ENCODE assay signal across 21 mouse cellular contexts in genomic region chr12:10430999-10431398, GRCm38 (mm10). TPM values are rescaled to one million over a fixed set of nuclear protein-coding genes. Genes with fewer than 3 reads are reported as not detected.
DNase-seq lines count a peak whose midpoint lies in the region; ATAC-seq and TF ChIP-seq lines count a peak whose summit lies in the region.
"Had no signal": no experiment of that assay in that cellular context is flagged by ENCODE, and none has a peak within 500 bp of the region (broad histone marks: within the 10 kb centered on the region; RNA-seq: fewer than 3 reads in every experiment).

No protein-coding gene starts in this region.

- no peak for TF ChIP-seq CTCF in lung, embryonic 14.5 days (IDR thresholded peaks at IDR 0.05; ENCODE audit: low read depth)

- no peak for TF ChIP-seq POLR2A in limb, embryonic 14.5 days (IDR thresholded peaks at IDR 0.05; ENCODE audit: borderline replicate concordance, extremely low read depth, insufficient read depth, insufficient read length)

- H3K9me3 ChIP-seq in embryonic facial prominence, embryonic 14.5 days (ENCODE audit: control insufficient read depth, low read length) = no peaks in the 10 kb centered on the region
- no peaks in the 10 kb centered on the region for H3K9me3 ChIP-seq in embryonic facial prominence, embryonic 10.5 days
- H3K9me3 ChIP-seq in limb, embryonic 14.5 days (ENCODE audit: control insufficient read depth, low read length) = no peaks in the 10 kb centered on the region
- H3K9me3 ChIP-seq in limb, embryonic 10.5 days (replicated peaks) = no peaks in the 10 kb centered on the region
- no peaks in the 10 kb centered on the region for H3K9me3 ChIP-seq in lung, embryonic 14.5 days (ENCODE audit: low read depth, low read length)
- H3K9me3 ChIP-seq: G1E had no signal

- no peak for ATAC-seq in embryonic facial prominence, embryonic 14.5 days (ENCODE audit: low read depth)
- no peak for ATAC-seq in limb, embryonic 14.5 days (ENCODE audit: low FRiP score, low read depth)
- no peak for ATAC-seq in lung, embryonic 14.5 days (ENCODE audit: insufficient read depth)
- ATAC-seq: activated CD4-positive, CD25-positive, alpha-beta regulatory T cell, adult 4 months; CD4-positive, CD25-positive, alpha-beta regulatory T cell, adult 4 months; Patski had no signal

- peak; percentile 51 for DNase-seq in embryonic facial prominence, embryonic 14.5 days (ENCODE audit: low spot score)
- DNase-seq in embryonic facial prominence, embryonic 10.5 days (ENCODE audit: low spot score) = no peak
- peak; percentile 58 for DNase-seq in limb, embryonic 14.5 days (ENCODE audit: low spot score)
- DNase-seq in limb, embryonic 10.5 days (ENCODE audit: low spot score) = no peak
- DNase-seq in lung, embryonic 14.5 days = peak; percentile 18
- DNase-seq in lung, postnatal 14 days = no peak
- DNase-seq: adrenal gland, adult 2 months; adrenal gland, adult 8-10 months; adrenal gland, postnatal 10 days; adrenal gland, postnatal 14 days; adrenal gland, postnatal 25 days; adrenal gland, postnatal 36 days; B cell, adult 2 months; cerebellum, adult 11 months; cerebellum, adult 11-12 months; cerebellum, adult 18-20 months had no signal

- no peaks in the 10 kb centered on the region for H3K36me3 ChIP-seq in embryonic facial prominence, embryonic 14.5 days (ENCODE audit: control insufficient read depth, insufficient read depth, low read length)
- H3K36me3 ChIP-seq in embryonic facial prominence, embryonic 10.5 days (replicated peaks) = no peaks in the 10 kb centered on the region
- H3K36me3 ChIP-seq in limb, embryonic 14.5 days (ENCODE audit: control insufficient read depth, insufficient read depth, low read length) = no peaks in the 10 kb centered on the region
- H3K36me3 ChIP-seq in limb, embryonic 10.5 days = no peaks in the 10 kb centered on the region
- no peaks in the 10 kb centered on the region for H3K36me3 ChIP-seq in lung, embryonic 14.5 days (ENCODE audit: insufficient read depth)
- H3K36me3 ChIP-seq: G1E had no signal

- no peak overlapping the region for H3K4me2 ChIP-seq in embryonic facial prominence, embryonic 14.5 days (ENCODE audit: low read depth, low read length)
- H3K4me2 ChIP-seq in limb, embryonic 14.5 days (replicated peaks; ENCODE audit: low read depth, low read length, severe bottlenecking) = no peak overlapping the region
- H3K4me2 ChIP-seq in lung, embryonic 14.5 days = no peak overlapping the region

- H3K4me1 ChIP-seq in embryonic facial prominence, embryonic 14.5 days (ENCODE audit: control insufficient read depth, insufficient read depth, low read length) = no peaks in the 10 kb centered on the region
- H3K4me1 ChIP-seq in embryonic facial prominence, embryonic 10.5 days = peaks cover 8% of the 10 kb centered on the region
- H3K4me1 ChIP-seq in limb, embryonic 14.5 days (ENCODE audit: control insufficient read depth, insufficient read depth, low read length) = no peaks in the 10 kb centered on the region
- peaks cover 9% of the 10 kb centered on the region for H3K4me1 ChIP-seq in limb, embryonic 10.5 days
- 0 out of 2 replicates have a peak, but pooled peaks cover 2% of the 10 kb centered on the region for H3K4me1 ChIP-seq in lung, embryonic 14.5 days (ENCODE audit: insufficient read depth)

- no peak overlapping the region for H3K4me3 ChIP-seq in embryonic facial prominence, embryonic 14.5 days (ENCODE audit: low read depth, low read length)
- H3K4me3 ChIP-seq in embryonic facial prominence, embryonic 10.5 days = no peak overlapping the region
- H3K4me3 ChIP-seq in limb, embryonic 14.5 days (replicated peaks; ENCODE audit: low read length) = no peak overlapping the region
- no peak overlapping the region for H3K4me3 ChIP-seq in limb, embryonic 10.5 days
- H3K4me3 ChIP-seq in lung, embryonic 14.5 days (ENCODE audit: low read depth, low read length) = no peak overlapping the region

- WGBS in embryonic facial prominence, embryonic 14.5 days = 80% methylated on average over 1 of the region's 1 CpGs
- WGBS in embryonic facial prominence, embryonic 10.5 days = 89% methylated on average over 1 of the region's 1 CpGs
- 63% methylated on average over 1 of the region's 1 CpGs for WGBS in limb, embryonic 14.5 days
- 95% methylated on average over 1 of the region's 1 CpGs for WGBS in limb, embryonic 10.5 days
- 60% methylated on average over 1 of the region's 1 CpGs for WGBS in lung, embryonic 14.5 days

- no peak overlapping the region for H3K27ac ChIP-seq in embryonic facial prominence, embryonic 14.5 days (replicated peaks; ENCODE audit: low read depth, low read length)
- H3K27ac ChIP-seq in embryonic facial prominence, embryonic 10.5 days (replicated peaks) = no peak overlapping the region
- H3K27ac ChIP-seq in limb, embryonic 14.5 days (replicated peaks; ENCODE audit: low read depth, low read length) = no peak overlapping the region
- no peak overlapping the region for H3K27ac ChIP-seq in limb, embryonic 10.5 days
- H3K27ac ChIP-seq in lung, embryonic 14.5 days (ENCODE audit: low read depth) = no peak overlapping the region

- no peaks in the 10 kb centered on the region for H3K27me3 ChIP-seq in embryonic facial prominence, embryonic 14.5 days (replicated peaks; ENCODE audit: control insufficient read depth, insufficient read depth, low read length)
- no peaks in the 10 kb centered on the region for H3K27me3 ChIP-seq in embryonic facial prominence, embryonic 10.5 days (replicated peaks; ENCODE audit: low read depth, poor library complexity, severe bottlenecking)
- no peaks in the 10 kb centered on the region for H3K27me3 ChIP-seq in limb, embryonic 14.5 days (ENCODE audit: control insufficient read depth, insufficient read depth, low read length)
- peaks cover 5% of the 10 kb centered on the region; the same call in 1 of the 2 replicates for H3K27me3 ChIP-seq in limb, embryonic 10.5 days (ENCODE audit: low read depth, poor library complexity, severe bottlenecking)
- no peaks in the 10 kb centered on the region for H3K27me3 ChIP-seq in lung, embryonic 14.5 days (ENCODE audit: insufficient read depth, low read length)
- H3K27me3 ChIP-seq: CH12.LX, Patski had no signal

- no peak overlapping the region for H3K9ac ChIP-seq in embryonic facial prominence, embryonic 14.5 days (ENCODE audit: low read depth, low read length)
- H3K9ac ChIP-seq in limb, embryonic 14.5 days (ENCODE audit: low read depth, low read length, severe bottlenecking) = no peak overlapping the region
- no peak overlapping the region for H3K9ac ChIP-seq in lung, embryonic 14.5 days

RNA-seq across cellular contexts. Expression of gene Rdh14, which starts 40.4 kb away (rescaled TPM):
- 40.7 and 44.2 TPM in 2 replicates for polyA plus RNA-seq in embryonic facial prominence, embryonic 14.5 days (2014; fragmentation: Nextera tagmentation; extraction: Ambion mirVana)
- polyA plus RNA-seq in embryonic facial prominence, embryonic 10.5 days (2016; fragmentation: Nextera tagmentation; extraction: Ambion mirVana) = 19.6 and 23.8 TPM in 2 replicates
- 22.3 and 23.9 TPM in 2 replicates for polyA plus RNA-seq in limb, embryonic 14.5 days (2012; rRNA removed)
- 43.6 and 47.6 TPM in 2 replicates for polyA plus RNA-seq in limb, embryonic 14.5 days (2014; fragmentation: Nextera tagmentation; extraction: Ambion mirVana)
- polyA plus RNA-seq in limb, embryonic 10.5 days (2016; fragmentation: Nextera tagmentation; extraction: Ambion mirVana) = 18.6 and 24.5 TPM in 2 replicates
- polyA plus RNA-seq in lung, embryonic 14.5 days (2014; fragmentation: Nextera tagmentation; extraction: Ambion mirVana) = 28.9 and 30.3 TPM in 2 replicates

Comparison
In these comparisons a context has a peak if more than half of its experiments do, and no peak if none do; other contexts are left out.
1. DNase-seq: peak in embryonic facial prominence, embryonic 14.5 days (single experiment), limb, embryonic 14.5 days (single experiment) and lung, embryonic 14.5 days (single experiment); none in embryonic facial prominence, embryonic 10.5 days (single experiment), limb, embryonic 10.5 days (single experiment) and lung, postnatal 14 days (single experiment).